Mouse (Mus musculus) embryonic fibroblast, embryonic 13.5 days (primary cell): Measurements from ENCODE around the gene S100a9.

ENCODE experiments used
- CTCF ChIP-seq: IDR thresholded peaks from 2 replicates; pipeline ENCODE4 v1.5.1; 2011; ENCODE audit warnings: mild to moderate bottlenecking, control low read depth, low read length, moderate library complexity, borderline replicate concordance; ENCODE audit not compliant: insufficient read depth
- POLR2A ChIP-seq: IDR thresholded peaks from 2 replicates; pipeline ENCODE4 v1.6.1; 2011; ENCODE audit warnings: low read depth, mild to moderate bottlenecking, control low read depth, low read length, moderate library complexity

DNA sequence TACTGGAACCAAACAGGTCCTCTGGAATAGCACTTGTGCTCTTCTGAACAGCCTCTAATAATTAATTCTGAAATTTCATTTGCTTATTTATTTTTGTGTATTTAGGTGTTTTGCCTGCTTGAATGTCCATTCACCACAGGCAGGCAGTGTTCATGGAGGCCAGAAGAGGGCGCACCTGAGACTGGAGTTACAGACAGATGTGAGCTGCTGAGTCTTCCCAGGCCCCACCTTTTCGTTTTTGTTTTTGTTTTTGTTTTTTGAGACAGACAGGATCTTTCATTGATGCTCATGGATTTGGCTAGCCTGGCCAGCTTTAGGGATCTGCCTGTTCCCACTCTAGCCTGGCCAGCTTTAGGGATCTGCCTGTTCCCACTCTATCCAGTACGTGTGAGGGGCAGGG, 51.3 kb downstream of the S100a9 start:
- TF ChIP-seq CTCF = peak; percentile 67; the same call in 1 of the 2 replicates
- no peak for TF ChIP-seq POLR2A
